Mouse (Mus musculus) neural tube, embryonic 13.5 days (tissue): ENCODE measurements around the gene Sik3. TPM values are rescaled to one million over a fixed set of nuclear protein-coding genes. Genes with fewer than 3 reads are reported as not detected.
"Not testable (repeated sequence)": the region's sequence is repeated elsewhere in the genome, so short reads cannot be mapped to it uniquely, and the experiment has no call there.

ENCODE experiments used
- ATAC-seq: fragments of 200-750 bp; cut with Nextera tagmentation; 2 replicates; pipeline ENCODE4 v1.8.0; 2017; ENCODE audit warnings: low read depth, mild to moderate bottlenecking, moderate TSS enrichment, moderate library complexity
- H3K27ac ChIP-seq: fragments of 300-500 bp; sonication (generic); replicated peaks from 2 replicates; pipeline ENCODE4 v1.5.1; 2015; ENCODE audit warnings: moderate library complexity, mild to moderate bottlenecking, inconsistent platforms
- H3K27me3 ChIP-seq: fragments of 300-500 bp; sonication (generic); 2 replicates; pipeline ENCODE4 v1.6.1; 2015; ENCODE audit warnings: mild to moderate bottlenecking, inconsistent platforms
- H3K36me3 ChIP-seq: fragments of 300-500 bp; sonication (generic); 2 replicates; pipeline ENCODE4 v1.6.1; 2015; ENCODE audit warnings: mild to moderate bottlenecking, inconsistent platforms
- H3K4me1 ChIP-seq: fragments of 300-500 bp; sonication (generic); replicated peaks from 2 replicates; pipeline ENCODE4 v1.6.1; 2015; ENCODE audit warnings: inconsistent platforms
- H3K4me2 ChIP-seq: fragments of 300-500 bp; sonication (generic); 2 replicates; pipeline ENCODE4 v1.6.1; 2015; ENCODE audit warnings: inconsistent platforms, mild to moderate bottlenecking, moderate library complexity
- H3K4me3 ChIP-seq: fragments of 300-500 bp; sonication (generic); 2 replicates; pipeline ENCODE4 v1.5.1; 2015; ENCODE audit warnings: mild to moderate bottlenecking, inconsistent platforms
- H3K9ac ChIP-seq: fragments of 300-500 bp; sonication (generic); 2 replicates; pipeline ENCODE4 v1.6.1; 2015; ENCODE audit warnings: moderate library complexity, mild to moderate bottlenecking, inconsistent platforms
- H3K9me3 ChIP-seq: fragments of 300-500 bp; sonication (generic); 2 replicates; pipeline ENCODE4 v1.6.1; 2016; ENCODE audit warnings: inconsistent platforms
- WGBS: fragments of 180-500 bp; shearing (Covaris S2); methylation state at CpG from one replicate; pipeline ENCODE4 v1.1.7; 2015; 5-methylcytosine and 5-hydroxymethylcytosine counted together
- polyA plus RNA-seq: library from polyadenylated mRNA; unstranded; fragments of >200 nt; fragmentation: Nextera tagmentation; extraction: Ambion mirVana; gene quantifications from 2 replicates; pipeline ENCODE4 v1.2.1, GENCODE M21; 2015

The Sik3 gene
- polyA plus RNA-seq, 1 experiment from 2014 or later: 9.4 TPM

DNA sequence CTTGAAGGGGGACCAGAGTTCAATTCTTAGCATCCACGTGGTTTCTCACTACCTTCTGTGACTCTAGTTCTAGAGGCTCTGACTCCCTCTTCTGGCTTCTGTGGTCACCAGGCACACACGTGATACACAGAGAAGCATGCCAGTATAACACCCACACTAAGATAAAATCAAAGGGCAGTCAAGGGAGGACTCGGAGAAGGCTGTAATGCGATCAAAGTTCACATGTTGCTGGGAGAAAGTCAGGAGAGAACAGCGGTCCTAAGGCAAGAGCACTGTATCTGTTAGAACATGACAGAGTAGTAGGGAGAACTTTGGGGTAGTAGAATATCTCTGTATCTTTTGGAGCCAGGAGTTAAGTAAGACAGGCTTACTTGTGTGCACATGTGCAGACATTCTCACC is 136.8 kb downstream of the Sik3 start:
- no peaks in the 10 kb centered on the region for H3K36me3 ChIP-seq
- no peak overlapping the region for H3K9ac ChIP-seq
- no peaks in the 10 kb centered on the region for H3K27me3 ChIP-seq
- peaks cover 19% of the 10 kb centered on the region for H3K4me1 ChIP-seq
- H3K4me2 ChIP-seq: no peak overlapping the region
- H3K4me3 ChIP-seq: no peak overlapping the region
- no peaks in the 10 kb centered on the region for H3K9me3 ChIP-seq
- no peak for ATAC-seq
- no peak overlapping the region for H3K27ac ChIP-seq
- 91% methylated on average over 5 of the region's 5 CpGs for WGBS

DNA sequence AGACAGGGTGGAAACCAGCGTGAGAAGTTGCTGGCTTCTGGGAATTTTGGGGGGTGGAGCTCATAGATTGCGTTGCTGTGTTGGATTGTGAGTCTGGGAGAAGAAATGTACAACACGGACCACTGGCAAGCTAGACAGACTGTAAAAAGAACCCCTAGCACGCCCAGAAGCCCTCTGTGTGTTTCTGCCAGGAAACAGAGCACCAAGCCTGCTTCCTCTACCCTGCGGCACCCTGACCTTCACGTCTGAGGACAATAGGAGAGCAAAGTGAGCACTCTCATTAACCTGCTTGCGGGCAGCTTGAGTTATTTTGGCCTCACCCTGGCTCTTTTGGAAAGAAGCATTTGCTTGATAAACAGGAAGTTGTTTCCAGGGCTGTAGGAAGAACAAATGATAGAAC is 137.5 kb downstream of the Sik3 start:
- Histone ChIP-seq H3K9ac (no peak overlapping the region), H3K27ac (no peak overlapping the region), H3K4me2 (no peak overlapping the region), H3K27me3 (no peaks in the 10 kb centered on the region), H3K9me3 (no peaks in the 10 kb centered on the region), H3K4me1 (peaks cover 19% of the 10 kb centered on the region), H3K36me3 (no peaks in the 10 kb centered on the region), H3K4me3 (no peak overlapping the region)
- ATAC-seq: no peak
- 81% methylated on average over 7 of the region's 7 CpGs for WGBS

DNA sequence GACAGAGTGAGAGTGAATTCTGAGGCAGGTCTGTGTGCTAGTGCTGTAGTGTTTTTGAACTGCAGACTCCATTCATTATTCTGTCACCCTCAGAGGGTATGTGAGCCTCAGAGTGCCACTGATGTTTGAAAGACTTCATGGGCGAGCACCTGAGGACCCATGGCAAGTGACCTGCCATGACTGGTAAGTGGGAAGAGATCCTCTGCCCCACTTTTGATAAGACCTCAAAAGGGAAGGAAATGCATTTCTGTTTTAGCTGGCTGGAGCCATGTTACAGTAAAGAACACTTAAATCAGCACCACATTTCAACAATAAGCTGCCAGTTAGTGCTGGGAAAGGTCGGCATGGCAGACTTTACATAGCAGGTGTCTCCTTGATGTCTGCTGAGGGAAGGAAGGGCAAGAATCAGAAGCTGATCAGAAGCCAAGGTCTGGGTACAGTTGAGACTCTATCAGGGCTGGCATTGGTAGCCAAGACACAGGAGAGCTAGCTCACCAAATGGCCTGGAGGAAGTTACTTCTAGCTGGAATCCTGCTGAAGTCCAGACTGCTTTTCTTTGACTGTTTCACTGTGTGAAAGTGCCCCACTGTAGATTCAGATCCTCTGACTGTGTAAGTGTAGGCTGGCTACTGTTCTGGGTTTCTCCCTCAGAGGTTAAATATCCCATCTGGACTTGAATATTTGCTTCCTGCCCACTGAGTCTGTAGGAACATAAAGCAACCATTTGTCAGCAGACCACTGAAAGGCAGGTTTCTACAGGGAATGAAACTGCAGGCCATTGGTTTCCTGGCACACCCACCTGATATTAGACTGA is 138.5 kb downstream of the Sik3 start:
- Histone ChIP-seq H3K36me3 (no peaks in the 10 kb centered on the region), H3K27ac (no peak overlapping the region), H3K27me3 (no peaks in the 10 kb centered on the region), H3K9ac (no peak overlapping the region), H3K4me1 (peaks cover 19% of the 10 kb centered on the region), H3K9me3 (no peaks in the 10 kb centered on the region), H3K4me3 (no peak overlapping the region), H3K4me2 (no peak overlapping the region)
- 73% methylated on average over 2 of the region's 2 CpGs for WGBS
- no peak for ATAC-seq

- Histone ChIP-seq H3K27ac (no peak overlapping the region), H3K9me3 (no peaks in the 10 kb centered on the region), H3K4me2 (no peak overlapping the region), H3K4me3 (no peak overlapping the region), H3K9ac (no peak overlapping the region), H3K4me1 (peaks cover 19% of the 10 kb centered on the region), H3K36me3 (no peaks in the 10 kb centered on the region), H3K27me3 (no peaks in the 10 kb centered on the region)
- WGBS: 85% methylated on average over 6 of the region's 6 CpGs
- ATAC-seq: no peak
Measured at GRCm38 (mm10) chr9:46151704-46152040, 139.1 kb downstream of the Sik3 start.

GRCm38 (mm10) chr9:46152067-46153015 is 139.7 kb downstream of the Sik3 start:
- Histone ChIP-seq H3K4me2 (no peak overlapping the region), H3K9ac (no peak overlapping the region), H3K9me3 (no peaks in the 10 kb centered on the region), H3K4me1 (peaks cover 19% of the 10 kb centered on the region), H3K36me3 (peaks cover 3% of the 10 kb centered on the region; the same call in 1 of the 2 replicates), H3K27ac (no peak overlapping the region), H3K4me3 (no peak overlapping the region), H3K27me3 (no peaks in the 10 kb centered on the region)
- ATAC-seq: no peak
- 76% methylated on average over 8 of the region's 8 CpGs for WGBS

GRCm38 (mm10) chr9:46154469-46154868 is 141.8 kb downstream of the Sik3 start:
- Histone ChIP-seq H3K4me1 (peaks cover 23% of the 10 kb centered on the region), H3K4me3 (no peak overlapping the region), H3K9me3 (no peaks in the 10 kb centered on the region), H3K27me3 (no peaks in the 10 kb centered on the region), H3K4me2 (no peak overlapping the region), H3K9ac (no peak overlapping the region), H3K36me3 (peaks cover 3% of the 10 kb centered on the region; the same call in 1 of the 2 replicates), H3K27ac (no peak overlapping the region)
- no peak for ATAC-seq
- WGBS: 81% methylated on average over 2 of the region's 2 CpGs

- H3K27ac ChIP-seq: no peak overlapping the region
- no peaks in the 10 kb centered on the region for H3K27me3 ChIP-seq
- H3K9ac ChIP-seq: no peak overlapping the region
- ATAC-seq: no peak
- H3K9me3 ChIP-seq: no peaks in the 10 kb centered on the region
- 84% methylated on average over 4 of the region's 4 CpGs for WGBS
- peaks cover 24% of the 10 kb centered on the region for H3K4me1 ChIP-seq
- peaks cover 3% of the 10 kb centered on the region; the same call in 1 of the 2 replicates for H3K36me3 ChIP-seq
- H3K4me3 ChIP-seq: no peak overlapping the region
- H3K4me2 ChIP-seq: no peak overlapping the region
Measured at GRCm38 (mm10) chr9:46155026-46155425, 142.4 kb downstream of the Sik3 start.

- not testable (repeated sequence) for H3K4me3 ChIP-seq, H3K27ac ChIP-seq, ATAC-seq, H3K9ac ChIP-seq, H3K36me3 ChIP-seq, H3K9me3 ChIP-seq, H3K4me2 ChIP-seq, H3K27me3 ChIP-seq
- H3K4me1 ChIP-seq: peaks cover 23% of the 10 kb centered on the region
- WGBS: 94% methylated on average over 8 of the region's 8 CpGs
Measured at GRCm38 (mm10) chr9:46155818-46156217, 143.2 kb downstream of the Sik3 start.

DNA sequence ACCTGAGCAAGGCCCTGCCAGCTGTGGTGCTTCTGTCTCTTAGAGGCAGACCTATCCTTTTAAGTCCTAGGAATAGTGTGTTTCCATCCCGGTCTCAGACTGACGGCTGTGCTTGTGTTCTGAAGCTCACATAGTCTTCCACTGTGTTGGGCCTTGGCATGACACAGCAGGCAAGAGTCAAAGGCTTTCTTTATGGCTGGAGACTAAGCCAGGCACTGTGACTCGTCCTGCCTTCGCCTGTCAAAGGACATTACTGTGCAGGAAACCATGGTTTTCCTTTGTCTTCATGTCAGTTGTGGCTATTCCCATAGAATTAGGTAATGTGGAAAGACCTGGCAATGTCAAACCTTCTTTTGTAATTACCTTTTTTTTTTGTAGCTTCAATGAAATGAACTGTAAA is 144.1 kb downstream of the Sik3 start:
- ATAC-seq: no peak
- no peak overlapping the region for H3K9ac ChIP-seq
- no peak overlapping the region for H3K4me2 ChIP-seq
- no peaks in the 10 kb centered on the region for H3K9me3 ChIP-seq
- WGBS: 50% methylated on average over 4 of the region's 4 CpGs
- no peak overlapping the region for H3K27ac ChIP-seq
- peaks cover 15% of the 10 kb centered on the region for H3K4me1 ChIP-seq
- peaks cover 7% of the 10 kb centered on the region for H3K36me3 ChIP-seq
- no peaks in the 10 kb centered on the region for H3K27me3 ChIP-seq
- H3K4me3 ChIP-seq: no peak overlapping the region

GRCm38 (mm10) chr9:46158273-46158813 is 145.7 kb downstream of the Sik3 start:
- Histone ChIP-seq H3K36me3 (peaks cover 7% of the 10 kb centered on the region), H3K9me3 (no peaks in the 10 kb centered on the region), H3K9ac (no peak overlapping the region), H3K4me2 (no peak overlapping the region), H3K27me3 (no peaks in the 10 kb centered on the region), H3K27ac (no peak overlapping the region), H3K4me3 (no peak overlapping the region), H3K4me1 (peaks cover 8% of the 10 kb centered on the region)
- WGBS: 76% methylated on average over 4 of the region's 4 CpGs
- ATAC-seq: no peak

GRCm38 (mm10) chr9:46163430-46163829 is 150.8 kb downstream of the Sik3 start:
- 84% methylated on average over 8 of the region's 8 CpGs for WGBS
- no peaks in the 10 kb centered on the region for H3K27me3 ChIP-seq
- peaks cover 4% of the 10 kb centered on the region; the same call in 1 of the 2 replicates for H3K4me1 ChIP-seq
- no peak overlapping the region for H3K27ac ChIP-seq
- no peaks in the 10 kb centered on the region for H3K9me3 ChIP-seq
- H3K4me2 ChIP-seq: no peak overlapping the region
- H3K4me3 ChIP-seq: no peak overlapping the region
- peaks cover 4% of the 10 kb centered on the region; the same call in 1 of the 2 replicates for H3K36me3 ChIP-seq
- no peak for ATAC-seq
- H3K9ac ChIP-seq: no peak overlapping the region

GRCm38 (mm10) chr9:46168802-46169201 is 156.2 kb downstream of the Sik3 start:
- no peak overlapping the region for H3K9ac ChIP-seq
- H3K4me1 ChIP-seq: peaks cover 13% of the 10 kb centered on the region
- no peaks in the 10 kb centered on the region for H3K9me3 ChIP-seq
- 87% methylated on average over 4 of the region's 4 CpGs for WGBS
- H3K27me3 ChIP-seq: no peaks in the 10 kb centered on the region
- no peaks in the 10 kb centered on the region for H3K36me3 ChIP-seq
- no peak overlapping the region for H3K4me2 ChIP-seq
- ATAC-seq: no peak
- no peak overlapping the region for H3K27ac ChIP-seq
- no peak overlapping the region for H3K4me3 ChIP-seq
